Mouse (Mus musculus): ENCODE results near the gene Higd1c.

DNA sequence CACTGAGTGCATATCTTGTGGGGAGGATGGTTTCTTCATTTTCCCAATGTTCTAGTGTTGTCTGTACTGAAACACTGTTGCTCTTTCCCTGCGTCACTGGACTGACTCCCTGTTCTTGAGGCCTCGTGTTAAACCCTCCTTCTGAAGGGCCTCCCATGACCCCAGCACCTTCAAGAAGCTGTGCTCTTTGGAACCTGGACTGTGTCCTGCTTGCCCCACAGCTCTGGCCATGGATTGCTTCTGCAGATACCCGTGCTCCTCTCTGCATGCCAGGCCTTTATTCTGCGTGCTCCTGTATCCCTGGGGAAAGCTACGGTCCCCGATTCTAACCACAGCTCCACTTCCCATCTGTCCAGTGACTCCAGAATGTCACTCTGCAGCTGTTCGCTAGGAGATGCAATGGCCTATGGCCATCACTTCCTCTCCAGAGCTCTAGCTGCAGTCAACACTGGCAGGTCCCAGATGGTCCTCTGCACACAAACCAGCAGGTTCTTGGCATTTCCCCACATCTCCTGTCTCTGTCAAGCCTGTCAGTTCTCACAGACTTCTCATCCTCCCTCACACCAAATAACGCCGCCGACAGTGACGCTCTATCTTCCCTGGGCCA is 65.7 kb downstream of the Higd1c start:
- TF ChIP-seq EP300 (IDR thresholded peaks at IDR 0.05; ENCODE audit: low read depth) (no peak), CTCF (IDR thresholded peaks at IDR 0.05; ENCODE audit: low read depth) (no peak)

All from liver, embryonic 14.5 days (tissue).